Mouse (Mus musculus): Measurements from ENCODE around the gene Sec14l5.

Sec14l5 gene

DNA sequence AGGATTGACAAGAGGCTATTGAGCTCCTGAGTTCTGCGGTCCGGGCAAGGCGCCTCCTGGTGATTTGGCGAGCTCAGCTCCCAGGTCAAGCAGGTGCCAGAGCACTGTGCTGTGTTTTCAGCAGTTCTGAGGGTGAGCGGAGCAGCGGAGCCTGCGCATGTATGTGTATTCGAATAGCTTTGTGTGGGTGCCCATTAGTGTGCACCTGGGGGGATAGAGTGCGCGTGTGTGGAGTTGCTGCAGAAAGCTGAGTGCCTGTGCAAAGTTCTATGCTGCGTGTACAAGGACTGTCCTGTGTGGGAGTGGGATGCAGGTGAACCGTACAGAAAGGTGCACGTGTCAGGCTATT lies at the start of gene Sec14l5:
Gene Sec14l5, plus strand, starts transcription at position 73 of the 349 bp plus-strand sequence.
- DNase-seq (ENCODE audit: low spot score in 2 of 2) = no peak

- DNase-seq (ENCODE audit: low spot score in 2 of 2) = no peak
Measured at GRCm38 (mm10) chr16:5101000-5101399, 45.9 kb upstream of the Sec14l5 start.

- no peak for DNase-seq (ENCODE audit: low spot score in 2 of 2)
Measured at GRCm38 (mm10) chr16:5109877-5110276, 37.0 kb upstream of the Sec14l5 start.

DNA sequence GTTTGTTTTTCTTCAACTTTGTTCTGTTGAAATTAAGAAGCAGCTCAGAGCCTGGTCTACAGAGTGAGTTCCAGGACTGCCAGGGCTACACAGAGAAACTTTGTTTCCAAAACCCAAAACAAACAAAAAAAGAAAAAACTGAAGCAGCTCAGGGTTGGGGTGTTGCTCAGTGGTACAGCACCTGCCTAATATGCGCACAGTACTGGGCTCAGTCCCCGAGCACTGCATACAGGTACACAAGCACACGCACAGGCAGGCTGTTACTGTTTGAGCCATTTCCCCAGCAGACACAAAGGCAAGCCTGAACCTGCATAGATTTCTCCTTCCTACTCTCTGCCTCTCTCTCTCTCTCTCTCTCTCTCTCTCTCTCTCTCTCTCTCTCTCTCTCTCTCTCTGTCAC lies 35.9 kb upstream of the Sec14l5 start:
- DNase-seq (ENCODE audit: low spot score in 2 of 2) = no peak

DNA sequence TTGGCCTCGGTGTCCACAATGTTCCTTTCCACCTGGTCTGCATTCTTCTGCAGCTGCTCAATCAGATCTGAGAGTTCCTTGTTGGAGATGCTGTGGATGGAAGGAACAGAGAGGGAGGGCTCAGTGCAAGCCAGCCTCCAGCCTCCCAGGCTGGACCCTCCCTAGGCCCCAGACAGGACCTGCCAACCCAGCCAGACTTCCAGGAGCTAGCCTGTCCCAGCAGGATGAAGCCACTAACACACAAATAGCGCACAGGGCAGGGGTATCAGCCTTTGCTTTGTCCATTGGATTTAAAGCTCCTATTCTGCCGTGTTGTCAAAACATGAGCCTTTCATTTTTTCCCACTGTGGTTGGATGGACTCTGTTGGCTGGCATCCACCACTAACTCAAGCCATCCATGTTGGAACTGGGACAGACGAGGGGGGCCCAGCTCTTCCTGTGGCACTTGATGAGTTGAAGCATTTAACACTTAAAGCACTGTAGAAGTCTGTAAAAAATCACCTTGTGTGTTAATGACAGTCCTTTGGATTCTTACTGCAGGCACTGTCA lies 33.8 kb upstream of the Sec14l5 start:
- no peak for DNase-seq (ENCODE audit: low spot score in 2 of 2)

GRCm38 (mm10) chr16:5113582-5113981 lies 33.3 kb upstream of the Sec14l5 start:
- no peak for DNase-seq (ENCODE audit: low spot score in 2 of 2)

DNA sequence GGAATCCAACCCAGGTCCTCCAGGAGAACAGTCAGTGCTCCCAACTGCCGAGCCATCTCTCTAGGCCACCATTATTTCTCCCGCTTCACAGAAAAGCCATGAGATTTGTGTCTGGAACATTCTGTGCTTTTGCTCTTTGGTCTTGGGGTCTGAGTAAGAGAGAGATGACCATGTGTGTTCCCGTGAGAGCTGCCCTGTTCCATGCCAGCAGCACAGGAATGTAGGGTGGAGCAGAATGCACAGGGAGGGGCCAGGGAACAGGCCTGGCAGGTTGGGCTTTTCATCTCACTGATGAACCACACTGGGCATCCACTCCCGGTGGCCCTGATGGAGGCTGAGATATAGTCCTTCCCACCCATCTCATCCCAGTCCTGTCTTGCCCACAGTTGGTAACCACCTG lies 27.5 kb upstream of the Sec14l5 start:
- DNase-seq (ENCODE audit: low spot score in 2 of 2) = no peak

DNA sequence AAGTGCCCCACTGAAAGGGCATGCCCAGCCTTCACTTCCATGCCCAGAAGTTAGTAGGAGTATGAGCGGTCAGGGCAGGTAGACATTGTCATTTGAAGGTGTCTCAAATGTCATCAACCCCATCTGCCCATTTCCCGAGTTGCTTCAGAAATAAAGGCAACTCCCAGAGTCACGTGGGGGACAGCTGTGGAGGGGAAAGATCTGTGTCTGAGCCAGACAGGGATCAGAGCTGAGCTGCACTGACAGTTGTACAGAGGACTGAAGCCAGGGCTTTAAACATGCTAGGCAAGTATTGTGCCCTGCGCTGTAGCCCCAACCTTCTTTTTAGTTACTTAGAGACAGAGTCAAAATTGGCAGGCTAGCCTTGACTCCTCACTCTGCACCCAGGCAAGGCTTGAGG lies 27.1 kb upstream of the Sec14l5 start:
- DNase-seq (ENCODE audit: low spot score in 2 of 2) = no peak

- DNase-seq (ENCODE audit: low spot score in 2 of 2) = no peak
Measured at GRCm38 (mm10) chr16:5123476-5123875, 23.4 kb upstream of the Sec14l5 start.

GRCm38 (mm10) chr16:5130196-5130595 lies 16.7 kb upstream of the Sec14l5 start:
- DNase-seq (ENCODE audit: low spot score in 2 of 2) = no peak

DNA sequence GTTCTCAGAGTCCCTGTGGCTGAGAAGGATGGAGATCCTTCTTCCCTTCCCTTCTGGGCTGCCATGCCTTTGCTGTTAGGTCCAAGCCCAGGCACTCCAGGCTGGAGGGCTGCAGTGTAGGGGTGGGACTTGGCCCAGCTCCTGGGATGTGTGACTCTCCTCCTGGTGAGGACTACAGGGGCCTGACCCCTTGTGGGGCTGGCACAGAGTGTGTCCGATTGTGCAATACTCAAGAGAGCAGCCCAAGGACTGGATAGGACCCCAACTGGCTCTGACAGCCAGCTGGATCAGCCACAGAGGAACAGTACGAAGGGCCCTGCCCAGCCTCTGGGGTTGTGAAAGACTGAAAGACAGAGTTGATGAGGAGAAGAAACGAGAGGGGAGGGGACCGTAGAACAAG lies 16.1 kb upstream of the Sec14l5 start:
- DNase-seq (ENCODE audit: low spot score in 2 of 2) = no peak

DNA sequence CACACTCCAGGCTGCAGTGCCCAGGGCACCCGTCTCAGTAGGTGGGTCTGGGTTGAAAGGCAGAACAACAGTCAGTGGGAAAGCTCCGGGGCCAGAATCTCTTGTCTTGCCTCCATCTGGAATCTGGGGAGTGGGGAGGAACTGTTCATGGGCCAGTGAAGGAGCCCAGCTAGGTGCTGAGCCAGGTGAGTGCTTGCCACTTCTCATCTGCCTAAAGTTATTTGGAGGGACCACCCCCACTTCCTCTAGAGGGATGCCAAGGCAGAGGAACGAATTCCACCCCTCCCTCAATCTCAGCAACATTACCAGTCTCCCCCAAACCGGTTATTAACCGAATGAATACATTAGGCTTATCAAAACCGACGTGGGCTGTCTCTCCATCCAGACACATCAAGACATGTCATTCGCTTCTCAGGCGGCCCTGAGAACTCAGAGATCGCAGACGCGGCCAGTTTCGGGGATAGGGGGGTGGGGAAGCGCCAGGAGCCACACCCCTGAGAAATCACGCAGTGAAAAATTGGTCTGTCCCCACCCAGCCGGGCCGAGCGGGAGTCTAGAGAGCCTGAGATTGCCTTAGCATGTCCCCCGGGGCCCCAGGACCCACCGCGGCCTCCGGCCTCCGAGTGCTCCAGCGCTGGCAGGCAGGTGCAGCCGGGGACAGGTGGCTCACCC lies 15.5 kb upstream of the Sec14l5 start:
- DNase-seq (ENCODE audit: low spot score in 2 of 2) = no peak

GRCm38 (mm10) chr16:5132401-5132801 lies 14.5 kb upstream of the Sec14l5 start, which contains the start of gene Ppl:
Gene Ppl, minus strand, starts transcription at chr16:5132421.
- no peak for DNase-seq (ENCODE audit: low spot score in 2 of 2)

- DNase-seq (ENCODE audit: low spot score in 2 of 2) = peak in 1 of 2 experiments; percentile 7
Measured at GRCm38 (mm10) chr16:5134623-5135330, 12.1 kb upstream of the Sec14l5 start.

DNA sequence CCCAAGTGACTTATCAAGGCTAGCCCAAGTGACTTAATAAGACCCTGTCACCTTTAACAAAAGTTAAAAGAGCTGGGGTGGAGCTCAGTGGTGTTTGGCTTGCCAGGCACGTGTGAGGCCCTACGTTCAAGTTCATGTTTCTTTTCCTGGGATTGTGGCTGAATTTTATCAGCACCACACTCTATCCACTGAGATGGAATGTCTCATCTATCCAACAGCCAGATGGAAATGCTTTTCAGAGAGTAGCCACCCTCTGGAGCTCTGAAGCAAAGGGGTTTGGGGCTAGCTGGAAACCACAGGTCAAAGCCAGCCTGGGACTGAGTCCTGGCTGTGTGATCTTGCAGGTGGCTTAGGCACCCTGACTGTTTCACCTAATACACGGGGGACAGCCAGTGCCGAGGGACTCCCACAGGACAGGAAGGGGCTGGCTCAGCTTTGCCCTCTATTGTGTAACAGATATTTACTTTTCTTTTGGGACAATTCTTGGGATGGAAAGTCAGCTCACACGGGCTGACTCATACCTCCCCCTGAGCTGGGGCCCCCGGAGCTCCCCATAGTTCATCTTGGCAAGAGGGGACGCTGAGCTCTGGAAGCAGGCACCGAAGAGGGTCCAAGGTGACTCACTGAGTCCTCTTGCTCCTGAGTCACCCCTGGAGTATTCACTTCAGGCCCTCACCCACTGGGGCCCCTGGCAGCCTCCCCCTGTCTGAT lies 11.2 kb upstream of the Sec14l5 start:
- no peak for DNase-seq (ENCODE audit: low spot score in 2 of 2)

GRCm38 (mm10) chr16:5136505-5136904 lies 10.4 kb upstream of the Sec14l5 start:
- no peak for DNase-seq (ENCODE audit: low spot score in 2 of 2)

DNA sequence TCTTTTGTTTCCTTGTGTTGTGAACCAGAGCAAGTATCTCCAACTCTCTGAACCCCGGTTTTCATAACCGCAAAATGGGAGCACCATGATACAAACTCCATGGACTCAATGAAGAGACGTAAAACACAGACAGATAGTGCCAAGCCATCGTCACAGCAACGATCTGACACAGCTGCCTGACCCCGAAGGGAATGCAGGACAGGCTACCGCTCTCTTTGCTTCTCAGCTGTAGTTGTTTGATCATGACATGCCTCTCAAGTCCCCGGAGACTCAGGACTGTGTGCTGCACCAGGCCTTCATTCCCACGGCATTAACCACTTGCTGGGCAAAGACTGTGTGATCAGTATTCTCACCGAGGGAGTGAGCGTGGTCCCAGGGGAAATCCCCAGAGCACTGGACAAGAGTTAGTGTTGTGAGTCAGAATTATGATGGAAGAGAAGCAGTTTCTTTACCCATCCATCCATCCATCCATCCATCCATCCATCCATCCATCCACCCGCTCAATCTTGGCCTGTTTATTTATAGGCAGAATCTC lies 9.8 kb upstream of the Sec14l5 start:
- no peak for DNase-seq (ENCODE audit: low spot score in 2 of 2)

DNA sequence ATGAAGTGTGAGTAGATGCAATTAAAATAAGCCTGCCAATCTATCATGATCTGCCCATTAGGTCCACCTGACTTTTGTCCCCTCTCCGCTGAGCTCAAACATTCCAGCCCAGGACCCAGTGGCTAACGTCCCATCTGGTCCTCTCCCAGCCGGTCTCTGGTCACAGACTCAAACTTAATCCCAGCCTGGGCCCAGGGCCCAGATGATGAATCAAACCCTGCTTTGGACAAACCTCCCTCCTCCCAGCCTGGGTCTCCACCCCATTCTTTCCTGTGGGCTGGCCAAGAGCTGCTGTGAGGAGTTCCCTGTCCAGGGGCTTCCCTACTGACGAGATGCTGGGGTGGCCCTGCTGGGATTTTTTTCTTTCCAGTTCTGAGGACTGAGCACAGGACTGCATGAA lies 7.2 kb upstream of the Sec14l5 start:
- no peak for DNase-seq (ENCODE audit: low spot score in 2 of 2)

DNA sequence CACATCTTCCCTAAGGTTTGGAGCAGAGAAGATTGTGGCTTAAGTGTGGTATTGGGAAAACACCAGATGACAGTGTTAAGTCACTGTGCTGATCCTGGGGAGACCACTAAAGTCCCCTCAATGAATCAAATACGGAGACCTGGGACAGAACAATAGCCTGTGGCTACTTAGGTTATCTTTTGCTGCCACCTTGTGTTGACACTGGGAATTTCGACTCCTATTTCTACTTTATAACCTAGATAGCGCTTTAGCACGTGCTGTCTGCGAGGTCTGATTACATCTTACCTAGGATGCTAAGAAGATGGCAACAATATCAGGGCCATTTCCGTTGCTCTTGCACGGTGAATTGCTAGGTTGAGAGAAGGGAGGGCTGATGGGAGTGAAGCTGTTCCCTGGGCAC lies 1.3 kb upstream of the Sec14l5 start:
- peak in 1 of 2 experiments; percentile 76 for DNase-seq (ENCODE audit: low spot score in 2 of 2)

DNA sequence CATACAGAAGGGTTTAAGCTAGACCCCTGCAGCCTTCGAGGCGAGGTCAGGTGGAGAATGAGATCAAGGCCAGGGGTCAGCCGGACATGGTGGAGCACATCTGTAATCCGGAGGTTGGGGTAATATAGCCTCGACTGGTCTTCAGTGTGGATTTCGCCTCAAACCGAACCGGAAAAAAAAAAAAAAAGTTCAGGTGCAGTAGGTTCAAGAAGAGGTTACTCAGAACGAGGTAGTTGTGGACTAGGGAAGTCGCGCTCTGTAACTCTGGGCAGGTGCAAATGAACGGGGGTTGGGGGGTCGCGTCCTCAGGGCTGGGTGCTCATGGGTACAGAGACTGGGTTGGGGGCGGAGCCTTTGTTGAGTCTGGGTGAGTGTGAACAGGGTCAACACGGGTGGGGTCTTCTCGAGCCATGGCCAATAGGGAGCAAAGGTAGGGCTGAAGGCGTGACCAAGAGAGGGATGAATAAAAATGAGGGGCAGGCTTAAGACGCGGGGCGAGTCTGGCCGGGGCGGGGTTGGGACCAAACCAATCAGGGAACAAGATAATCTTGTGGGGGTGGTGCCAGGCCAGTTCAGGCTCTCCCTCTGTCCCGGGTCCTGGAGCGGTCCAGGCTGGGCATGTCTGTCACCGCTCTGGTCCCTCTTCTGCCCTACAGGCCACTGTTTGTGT lies 407 bp upstream of the Sec14l5 start:
- peak in 1 of 2 experiments; percentile 12 for DNase-seq (ENCODE audit: low spot score in 2 of 2)

- no peak for DNase-seq (ENCODE audit: low spot score in 2 of 2)
Measured at GRCm38 (mm10) chr16:5150544-5150943, 3.6 kb downstream of the Sec14l5 start.

All from frontal cortex, postnatal 14 days (tissue).